Mouse (Mus musculus): Measurements from ENCODE around the gene Chrd. TPM values are rescaled to one million over a fixed set of nuclear protein-coding genes. Genes with fewer than 3 reads are reported as not detected.

Gene Chrd
- polyA plus RNA-seq, 1 experiment from 2014 or later = 6.3 TPM

Other genes starting within 250 kb of the Chrd start
- 65.8 and 97.4 TPM in 2 replicates for gene Eif2b5, start 234.3 kb upstream of the Chrd start, polyA plus RNA-seq (2014; fragmentation: Nextera tagmentation; extraction: Ambion mirVana)
- 35.8 and 40.2 TPM in 2 replicates for gene Dvl3, start 216.1 kb upstream of the Chrd start, polyA plus RNA-seq (2014; fragmentation: Nextera tagmentation; extraction: Ambion mirVana)
- gene Ap2m1, start 197.6 kb upstream of the Chrd start, polyA plus RNA-seq (2014; fragmentation: Nextera tagmentation; extraction: Ambion mirVana) = 1,285 and 1,320 TPM in 2 replicates
- gene Abcf3, start 184.6 kb upstream of the Chrd start, polyA plus RNA-seq (2014; fragmentation: Nextera tagmentation; extraction: Ambion mirVana) = 69.6 and 79.9 TPM in 2 replicates
- 12.1 and 15.8 TPM in 2 replicates for gene Vwa5b2, start 143.7 kb upstream of the Chrd start, polyA plus RNA-seq (2014; fragmentation: Nextera tagmentation; extraction: Ambion mirVana)
- 10.5 and 12.0 TPM in 2 replicates for gene Eef1akmt4, start 121.5 kb upstream of the Chrd start, polyA plus RNA-seq (2014; fragmentation: Nextera tagmentation; extraction: Ambion mirVana)
- gene Gm49333, start 121.5 kb upstream of the Chrd start, polyA plus RNA-seq (2014; fragmentation: Nextera tagmentation; extraction: Ambion mirVana) = not detected in 2 replicates
- 43.4 and 46.3 TPM in 2 replicates for gene Alg3, start 121.4 kb upstream of the Chrd start, polyA plus RNA-seq (2014; fragmentation: Nextera tagmentation; extraction: Ambion mirVana)
- gene Camk2n2, start 111.8 kb upstream of the Chrd start, polyA plus RNA-seq (2014; fragmentation: Nextera tagmentation; extraction: Ambion mirVana) = 35.6 and 54.4 TPM in 2 replicates
- gene Ece2, start 103.3 kb upstream of the Chrd start, polyA plus RNA-seq (2014; fragmentation: Nextera tagmentation; extraction: Ambion mirVana) = 8.5 and 11.9 TPM in 2 replicates
- 277 and 366 TPM in 2 replicates for gene Psmd2, start 81.5 kb upstream of the Chrd start, polyA plus RNA-seq (2014; fragmentation: Nextera tagmentation; extraction: Ambion mirVana)
- gene Eif4g1, start 64.8 kb upstream of the Chrd start, polyA plus RNA-seq (2014; fragmentation: Nextera tagmentation; extraction: Ambion mirVana) = 117 and 123 TPM in 2 replicates
- gene Fam131a, start 39.9 kb upstream of the Chrd start, polyA plus RNA-seq (2014; fragmentation: Nextera tagmentation; extraction: Ambion mirVana) = 45.3 and 50.1 TPM in 2 replicates
- 89.6 and 95.7 TPM in 2 replicates for gene Polr2h, start 15.5 kb upstream of the Chrd start, polyA plus RNA-seq (2014; fragmentation: Nextera tagmentation; extraction: Ambion mirVana)
- 27.2 and 30.9 TPM in 2 replicates for gene Clcn2, start 15.4 kb upstream of the Chrd start, polyA plus RNA-seq (2014; fragmentation: Nextera tagmentation; extraction: Ambion mirVana)
- gene Thpo, start 1.4 kb downstream of the Chrd start, polyA plus RNA-seq (2014; fragmentation: Nextera tagmentation; extraction: Ambion mirVana) = 0.99 and 1.4 TPM in 2 replicates